Mouse (Mus musculus) intestine, embryonic 14.5 days (tissue): ENCODE measurements around the gene Pgap2. TPM values are rescaled to one million over a fixed set of nuclear protein-coding genes. Genes with fewer than 3 reads are reported as not detected.

Experiments
- polyA plus RNA-seq: library from polyadenylated mRNA; unstranded; fragments of >200 nt; fragmentation: Nextera tagmentation; extraction: Ambion mirVana; gene quantifications from 2 replicates; pipeline ENCODE4 v1.2.1, GENCODE M21; 2014

Gene Pgap2
- polyA plus RNA-seq, 1 experiment from 2014 or later = 88.9 TPM

Other genes with a start within 250 kb of the Pgap2 start
- 2.7 and 2.8 TPM in 2 replicates for gene Il18bp, start 191.5 kb upstream of the Pgap2 start, polyA plus RNA-seq
- 29.3 and 31.7 TPM in 2 replicates for gene Rnf121, start 144.7 kb upstream of the Pgap2 start, polyA plus RNA-seq
- gene Xndc1, start 144.7 kb upstream of the Pgap2 start, polyA plus RNA-seq = 22.7 and 25.8 TPM in 2 replicates
- 1.1 and 1.5 TPM in 2 replicates for gene Xntrpc, start 144.5 kb upstream of the Pgap2 start, polyA plus RNA-seq
- not detected in 2 replicates for gene Trpc2, start 127.1 kb upstream of the Pgap2 start, polyA plus RNA-seq
- gene Art1, start 108.5 kb upstream of the Pgap2 start, polyA plus RNA-seq = 0.49 and 0.90 TPM in 2 replicates
- 0.46 and 0.67 TPM in 2 replicates for gene Art5, start 100.7 kb upstream of the Pgap2 start, polyA plus RNA-seq
- not detected in 2 replicates for gene Chrna10, start 93.4 kb upstream of the Pgap2 start, polyA plus RNA-seq
- 46.6 and 52.1 TPM in 2 replicates for gene Nup98, start within 50 bp of the Pgap2 start, polyA plus RNA-seq
- 63.7 and 65.0 TPM in 2 replicates for gene Rhog, start 45.8 kb downstream of the Pgap2 start, polyA plus RNA-seq
- gene Stim1, start 57.6 kb downstream of the Pgap2 start, polyA plus RNA-seq = 22.4 and 23.6 TPM in 2 replicates
- 158 and 169 TPM in 2 replicates for gene Rrm1, start 231.5 kb downstream of the Pgap2 start, polyA plus RNA-seq